ENCODE assay signal across 26 mouse cellular contexts in genomic region chr12:8804934-8805722, GRCm38 (mm10). TPM values are rescaled to one million over a fixed set of nuclear protein-coding genes. Genes with fewer than 3 reads are reported as not detected.
DNase-seq lines count a peak whose midpoint lies in the region; ATAC-seq and TF ChIP-seq lines count a peak whose summit lies in the region.
"Had no signal": no experiment of that assay in that cellular context is flagged by ENCODE, and none has a peak within 500 bp of the region (broad histone marks: within the 10 kb centered on the region; RNA-seq: fewer than 3 reads in every experiment).

No protein-coding gene starts in this region.

- WGBS in embryonic facial prominence, embryonic 15.5 days, result 64% methylated on average over 7 of the region's 7 CpGs
- 79% methylated on average over 7 of the region's 7 CpGs for WGBS in lung, adult 2 months

- no peak for TF ChIP-seq POLR2A in lung, adult 2 months (IDR thresholded peaks at IDR 0.05; ENCODE audit: borderline replicate concordance, extremely low read depth, low read depth, low read length)

- no peaks in the 10 kb centered on the region for H3K9me3 ChIP-seq in embryonic facial prominence, embryonic 15.5 days (replicated peaks)
- H3K9me3 ChIP-seq: forebrain, embryonic 10.5 days; heart, embryonic 13.5 days; hindbrain, embryonic 13.5 days; lung, embryonic 15.5 days; neural tube, embryonic 15.5 days had no signal

- no peaks in the 10 kb centered on the region for H3K36me3 ChIP-seq in embryonic facial prominence, embryonic 15.5 days
- H3K36me3 ChIP-seq: forebrain, embryonic 10.5 days; heart, embryonic 13.5 days; hindbrain, embryonic 13.5 days; lung, embryonic 15.5 days; neural tube, embryonic 15.5 days had no signal

- no peak overlapping the region for H3K9ac ChIP-seq in embryonic facial prominence, embryonic 15.5 days
- H3K9ac ChIP-seq: forebrain, postnatal 0 days; heart, embryonic 13.5 days; hindbrain, embryonic 13.5 days; liver, embryonic 14.5 days; lung, embryonic 15.5 days; neural tube, embryonic 15.5 days had no signal

- ATAC-seq in embryonic facial prominence, embryonic 15.5 days (ENCODE audit: insufficient number of reproducible peaks, low FRiP score, low TSS enrichment, low read depth), result peak; percentile 58; the same call in 1 of the 2 replicates
- peak; percentile 85 for ATAC-seq in megakaryocyte progenitor cell, adult 5-6 weeks (replicated peaks; ENCODE audit: poor library complexity)
- ATAC-seq: activated CD4-positive, CD25-positive, alpha-beta regulatory T cell, adult 4 months; CD4-positive, CD25-positive, alpha-beta regulatory T cell, adult 4 months; forebrain, postnatal 0 days had no signal

- peaks cover 11% of the 10 kb centered on the region for H3K4me1 ChIP-seq in embryonic facial prominence, embryonic 15.5 days
- H3K4me1 ChIP-seq in lung, adult 2 months (ENCODE audit: control insufficient read depth, insufficient read depth, low read length), result peaks cover 2% of the 10 kb centered on the region; the same call in 1 of the 2 replicates
- H3K4me1 ChIP-seq: heart, embryonic 13.5 days; hindbrain, embryonic 13.5 days; neural tube, embryonic 15.5 days had no signal

- DNase-seq in 3T3-L1 (ENCODE audit: low read depth, low spot score) (peak; percentile 78), MN1 (ENCODE audit: low spot score) (peak; percentile 22), liver (no peak)
- DNase-seq in lung, adult 2 months, result no peak
- DNase-seq in kidney, postnatal 36 days, result no peak
- DNase-seq: adrenal gland, postnatal 10 days; cerebellum, adult 18-20 months; cerebellum, postnatal 14 days; forebrain, postnatal 0 days; gastrocnemius, postnatal 25 days; heart, adult 2 months; heart, postnatal 14 days; kidney, adult 18-20 months; lung, postnatal 4 days; thymus, adult 2 months had no signal

- no peak for TF ChIP-seq CTCF in lung, adult 2 months (IDR thresholded peaks at IDR 0.05; ENCODE audit: insufficient read depth, low read length)

- H3K27me3 ChIP-seq in embryonic facial prominence, embryonic 15.5 days, result no peaks in the 10 kb centered on the region
- H3K27me3 ChIP-seq: heart, embryonic 13.5 days; hindbrain, embryonic 13.5 days; lung, embryonic 15.5 days; neural tube, embryonic 15.5 days had no signal

- no peak overlapping the region for H3K4me2 ChIP-seq in embryonic facial prominence, embryonic 15.5 days (replicated peaks)
- H3K4me2 ChIP-seq: heart, embryonic 13.5 days; hindbrain, embryonic 13.5 days; lung, embryonic 15.5 days; neural tube, embryonic 15.5 days had no signal

- H3K27ac ChIP-seq in embryonic facial prominence, embryonic 15.5 days (replicated peaks), result no peak overlapping the region
- H3K27ac ChIP-seq: heart, adult 2 months; heart, embryonic 13.5 days; hindbrain, embryonic 13.5 days; kidney, postnatal 0 days; liver, embryonic 14.5 days; lung, embryonic 15.5 days; neural tube, embryonic 15.5 days had no signal

- H3K4me3 ChIP-seq in embryonic facial prominence, embryonic 15.5 days (replicated peaks), result no peak overlapping the region
- H3K4me3 ChIP-seq in lung, adult 2 months (replicated peaks; ENCODE audit: extremely low read depth, low read depth, low read length), result no peak overlapping the region
- H3K4me3 ChIP-seq: forebrain, embryonic 10.5 days; heart, adult 2 months; heart, embryonic 13.5 days; hindbrain, embryonic 13.5 days; lung, embryonic 15.5 days; neural tube, embryonic 15.5 days had no signal

RNA-seq across cellular contexts. Expression of gene Sdc1, which starts 34.0 kb away (rescaled TPM):
- polyA plus RNA-seq in embryonic facial prominence, embryonic 15.5 days (2015; fragmentation: Nextera tagmentation; extraction: Ambion mirVana), result 176 and 181 TPM in 2 replicates
- total RNA-seq in megakaryocyte progenitor cell, adult 5-6 weeks (2015), result 0.37 and 0.42 TPM in 2 replicates
- total RNA-seq in megakaryocyte progenitor cell, adult 5-6 weeks (2017), result 1.5 TPM in 2 replicates
- polyA plus RNA-seq in lung, adult 2 months (2012; rRNA removed), result 200 and 209 TPM in 2 replicates

Comparison
In these comparisons a context has a peak if more than half of its experiments do, and no peak if none do; other contexts are left out.
1. DNase-seq: peak in 3T3-L1 (single experiment) and MN1 (single experiment); none in lung, adult 2 months (single experiment), liver (single experiment) and kidney, postnatal 36 days (0 of 2).